In genomic region chr15:12577715-12578114, GRCm38 (mm10) we compare ENCODE assay signal across 12 mouse cellular contexts.
A peak's percentile ranks its signal among the peaks of the same experiment; 100 is the strongest.
DNase-seq lines count a peak whose midpoint lies in the region; ATAC-seq lines count a peak whose summit lies in the region.
"Had no signal": no experiment of that assay in that cellular context is flagged by ENCODE, and none has a peak within 500 bp of the region (broad histone marks: within the 10 kb centered on the region; RNA-seq: fewer than 3 reads in every experiment).

No protein-coding gene starts in this region.

- H3K4me2 ChIP-seq in kidney, embryonic 14.5 days (replicated peaks; ENCODE audit: low read depth, low read length) = no peak overlapping the region
- no peak overlapping the region for H3K4me2 ChIP-seq in forebrain, embryonic 12.5 days
- peak overlapping the region; percentile 34; the same call in 1 of the 2 replicates for H3K4me2 ChIP-seq in hindbrain, embryonic 15.5 days
- no peak overlapping the region for H3K4me2 ChIP-seq in neural tube, embryonic 12.5 days (replicated peaks)

- peaks cover 14% of the 10 kb centered on the region; the same call in 1 of the 2 replicates for H3K4me1 ChIP-seq in kidney, embryonic 14.5 days (ENCODE audit: control insufficient read depth, insufficient read depth, low read length)
- peaks cover 12% of the 10 kb centered on the region for H3K4me1 ChIP-seq in forebrain, embryonic 12.5 days
- H3K4me1 ChIP-seq in hindbrain, embryonic 15.5 days (replicated peaks) = peaks cover 17% of the 10 kb centered on the region
- peaks cover 4% of the 10 kb centered on the region; the same call in 1 of the 2 replicates for H3K4me1 ChIP-seq in neural tube, embryonic 12.5 days

- H3K36me3 ChIP-seq in kidney, embryonic 14.5 days (ENCODE audit: control insufficient read depth, insufficient read depth, low read length) = no peaks in the 10 kb centered on the region
- no peaks in the 10 kb centered on the region for H3K36me3 ChIP-seq in forebrain, embryonic 12.5 days (replicated peaks)
- H3K36me3 ChIP-seq in hindbrain, embryonic 15.5 days = no peaks in the 10 kb centered on the region
- H3K36me3 ChIP-seq in neural tube, embryonic 12.5 days = no peaks in the 10 kb centered on the region
- H3K36me3 ChIP-seq: embryonic facial prominence, embryonic 12.5 days had no signal

- no peak overlapping the region; the same call in 1 of the 2 replicates for H3K9ac ChIP-seq in kidney, embryonic 14.5 days (ENCODE audit: low read depth, low read length)
- no peak overlapping the region for H3K9ac ChIP-seq in forebrain, embryonic 12.5 days
- H3K9ac ChIP-seq in hindbrain, embryonic 15.5 days = no peak overlapping the region
- H3K9ac ChIP-seq in neural tube, embryonic 12.5 days = no peak overlapping the region
- H3K9ac ChIP-seq: embryonic facial prominence, embryonic 12.5 days; liver, embryonic 14.5 days had no signal

- 75% methylated on average over 6 of the region's 6 CpGs for WGBS in kidney, embryonic 14.5 days
- WGBS in forebrain, embryonic 12.5 days = 64% methylated on average over 6 of the region's 6 CpGs
- 69% methylated on average over 6 of the region's 6 CpGs for WGBS in hindbrain, embryonic 15.5 days
- WGBS in neural tube, embryonic 12.5 days = 84% methylated on average over 6 of the region's 6 CpGs

- DNase-seq in kidney, adult 18-20 months = no peak
- no peak for DNase-seq in cerebellum, postnatal 36 days
- DNase-seq in frontal cortex, postnatal 14 days (ENCODE audit: low spot score in 2 of 2) = no peak

- H3K27me3 ChIP-seq in kidney, embryonic 14.5 days (ENCODE audit: control insufficient read depth, insufficient read depth, low read length) = no peaks in the 10 kb centered on the region
- no peaks in the 10 kb centered on the region for H3K27me3 ChIP-seq in forebrain, embryonic 12.5 days
- no peaks in the 10 kb centered on the region for H3K27me3 ChIP-seq in hindbrain, embryonic 15.5 days
- no peaks in the 10 kb centered on the region for H3K27me3 ChIP-seq in neural tube, embryonic 12.5 days (replicated peaks)
- H3K27me3 ChIP-seq: embryonic facial prominence, embryonic 12.5 days; Patski had no signal

- ATAC-seq in kidney, embryonic 14.5 days (ENCODE audit: low FRiP score, low TSS enrichment) = peak; percentile 9; the same call in 1 of the 2 replicates
- peak; percentile 24; the same call in 1 of the 2 replicates for ATAC-seq in forebrain, embryonic 12.5 days (ENCODE audit: low FRiP score)
- peak; percentile 55; the same call in 1 of the 2 replicates for ATAC-seq in hindbrain, embryonic 15.5 days (ENCODE audit: low FRiP score, low read depth)
- ATAC-seq in neural tube, embryonic 12.5 days (ENCODE audit: low FRiP score, low read depth) = 0 out of 2 replicates have a peak, but pooled peaks have one; percentile 7
- ATAC-seq in granulocyte monocyte progenitor cell, adult 5-6 weeks (replicated peaks; ENCODE audit: poor library complexity, severe bottlenecking) = no peak
- ATAC-seq: Patski had no signal

- no peak overlapping the region for H3K27ac ChIP-seq in kidney, embryonic 14.5 days (ENCODE audit: low read depth, low read length)
- H3K27ac ChIP-seq in forebrain, embryonic 12.5 days = no peak overlapping the region
- H3K27ac ChIP-seq in hindbrain, embryonic 15.5 days (replicated peaks) = peak overlapping the region; percentile 44; the same call in 1 of the 2 replicates
- no peak overlapping the region for H3K27ac ChIP-seq in neural tube, embryonic 12.5 days
- H3K27ac ChIP-seq: embryonic facial prominence, embryonic 12.5 days; left cerebral cortex, adult 2 months; liver, embryonic 14.5 days had no signal

- no peak overlapping the region for H3K4me3 ChIP-seq in kidney, embryonic 14.5 days (ENCODE audit: low read length)
- no peak overlapping the region for H3K4me3 ChIP-seq in forebrain, embryonic 12.5 days (replicated peaks)
- no peak overlapping the region for H3K4me3 ChIP-seq in hindbrain, embryonic 15.5 days
- no peak overlapping the region for H3K4me3 ChIP-seq in neural tube, embryonic 12.5 days
- H3K4me3 ChIP-seq: embryonic facial prominence, embryonic 12.5 days; left cerebral cortex, adult 2 months had no signal

- no peaks in the 10 kb centered on the region for H3K9me3 ChIP-seq in kidney, embryonic 14.5 days (ENCODE audit: control insufficient read depth, low read length)
- H3K9me3 ChIP-seq in forebrain, embryonic 12.5 days = no peaks in the 10 kb centered on the region
- H3K9me3 ChIP-seq in hindbrain, embryonic 15.5 days = no peaks in the 10 kb centered on the region
- H3K9me3 ChIP-seq in neural tube, embryonic 12.5 days = no peaks in the 10 kb centered on the region
- H3K9me3 ChIP-seq: embryonic facial prominence, embryonic 12.5 days had no signal
